Mouse (Mus musculus): ENCODE results near the gene Slc6a21.

Gene Slc6a21

DNA sequence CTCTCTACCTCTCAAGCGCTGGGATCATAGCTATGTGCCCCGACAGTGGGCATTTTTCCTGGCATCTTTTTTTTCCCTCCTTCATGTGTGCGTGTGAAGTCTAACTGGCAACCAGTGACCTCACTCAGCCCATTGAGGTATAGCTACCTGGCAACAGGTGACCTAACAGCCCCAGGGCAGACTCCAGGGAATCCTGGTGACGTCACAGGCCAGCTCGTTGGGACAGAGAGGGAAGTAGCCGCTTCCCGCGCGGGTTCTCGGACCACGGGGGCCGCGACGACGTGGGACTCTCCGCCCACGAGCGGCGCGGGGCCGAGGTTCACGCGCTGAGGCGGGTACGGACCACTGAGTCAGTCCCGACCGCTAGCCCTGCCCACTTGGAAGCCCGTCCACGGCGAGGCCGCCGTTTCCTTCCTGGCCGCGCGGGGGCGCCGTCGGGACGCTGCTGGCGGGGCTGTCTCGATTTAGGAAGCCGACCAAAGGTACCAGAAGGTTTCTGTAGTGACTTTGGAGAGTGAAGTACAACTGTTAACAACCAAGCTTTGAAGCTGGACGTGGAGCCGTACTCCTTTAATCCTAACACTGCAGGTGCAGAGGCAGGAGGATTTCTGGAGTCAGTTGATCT lies at the start of gene Slc6a21:
TSS of gene Slc6a21 (plus strand) at position 378 of the 625 bp plus-strand sequence.
- peak; percentile 37 for DNase-seq (ENCODE audit: low read depth, low spot score)

DNA sequence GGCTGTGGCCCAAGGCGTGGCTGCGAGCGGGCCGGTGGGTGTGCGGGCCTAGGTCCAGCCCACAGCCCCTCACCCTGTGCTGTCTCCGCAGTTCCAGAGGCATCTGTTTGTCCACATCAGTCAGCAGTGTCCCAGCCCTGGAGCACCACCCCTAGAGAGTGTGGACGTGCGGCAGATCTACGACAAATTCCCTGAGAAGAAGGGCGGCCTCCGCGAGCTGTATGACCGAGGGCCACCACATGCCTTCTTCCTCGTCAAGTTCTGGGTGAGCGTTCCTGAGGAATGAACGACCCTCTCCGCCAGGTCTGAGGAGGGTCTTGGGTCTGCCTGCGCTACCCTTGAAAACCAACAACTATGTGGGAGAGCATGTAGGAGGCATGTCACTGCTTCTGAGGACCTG lies 48.8 kb upstream of the Slc6a21 start:
- DNase-seq (ENCODE audit: low read depth, low spot score), result no peak

DNA sequence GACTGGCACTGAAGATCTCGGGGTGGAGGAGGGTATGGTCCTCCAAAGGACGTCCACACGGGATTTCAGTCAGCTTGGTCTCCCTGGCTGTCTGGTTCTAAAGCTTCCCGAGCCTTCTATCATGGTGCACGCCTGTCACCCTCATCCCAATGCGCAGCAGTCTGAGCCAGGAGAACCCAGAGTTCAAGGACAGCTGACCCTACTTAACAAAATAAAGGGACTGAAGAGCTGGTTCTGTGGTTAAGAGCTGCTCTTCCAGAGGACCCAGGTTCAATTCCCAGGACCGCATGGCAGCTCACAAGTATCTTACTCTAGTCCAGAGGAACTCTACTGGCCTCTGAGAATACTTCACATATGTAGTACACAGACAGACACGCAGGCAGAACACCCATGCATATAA lies 48.3 kb upstream of the Slc6a21 start:
- DNase-seq (ENCODE audit: low read depth, low spot score), result no peak

DNA sequence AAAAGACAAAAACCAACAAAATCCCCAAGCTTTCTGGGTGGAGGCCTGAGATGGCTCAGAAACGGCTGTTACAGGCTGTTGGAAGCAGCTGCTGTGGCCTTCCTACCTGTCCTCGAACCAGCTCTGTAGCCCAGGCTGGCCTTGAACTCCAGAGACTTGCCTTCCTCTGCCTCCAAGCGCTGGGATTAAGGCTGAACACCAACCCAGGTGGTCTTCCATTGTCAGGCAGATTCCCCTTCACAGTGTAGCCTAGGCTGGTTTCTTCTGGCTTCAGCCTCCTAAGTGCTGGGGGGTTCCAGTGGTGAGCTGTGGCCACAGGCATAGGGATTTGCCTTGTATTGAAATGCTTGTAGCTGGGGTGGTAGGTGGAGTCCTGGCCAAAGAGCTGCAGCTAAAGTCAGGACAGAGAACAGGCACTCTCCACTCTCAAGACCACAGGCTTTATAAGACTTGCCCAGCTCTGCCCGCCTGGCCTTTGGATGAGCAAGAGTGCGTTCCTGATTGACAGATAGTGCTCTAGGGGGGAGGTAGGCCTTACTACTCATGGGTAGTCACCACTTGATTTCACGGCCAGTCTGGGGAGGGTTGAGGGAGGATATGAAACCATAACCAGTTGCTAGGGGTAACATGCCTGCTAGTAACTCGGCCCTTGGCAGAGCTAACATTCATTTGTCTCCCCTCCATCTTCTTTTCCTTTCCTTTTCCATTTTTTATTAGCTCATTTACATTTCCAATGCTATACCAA lies 47.7 kb upstream of the Slc6a21 start:
- no peak for DNase-seq (ENCODE audit: low read depth, low spot score)

DNA sequence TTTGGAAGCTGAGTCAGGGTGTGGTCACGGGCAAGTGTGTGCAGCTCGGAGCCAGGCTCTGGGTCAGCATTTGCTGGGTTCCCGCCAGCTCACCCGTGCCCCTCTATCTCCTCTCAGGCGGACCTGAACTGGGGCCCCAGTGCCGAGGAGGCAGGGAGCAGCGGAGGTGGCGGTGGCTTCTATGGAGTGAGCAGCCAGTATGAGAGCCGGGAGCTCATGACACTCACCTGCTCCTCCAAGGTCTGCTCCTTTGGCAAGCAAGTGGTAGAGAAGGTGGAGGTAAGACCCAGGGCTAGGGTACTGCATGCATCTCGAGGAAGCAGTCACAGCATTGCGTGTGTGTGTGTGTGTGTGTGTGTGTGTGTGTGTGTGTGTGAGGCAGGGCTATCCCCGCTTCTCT lies 46.1 kb upstream of the Slc6a21 start:
- DNase-seq (ENCODE audit: low read depth, low spot score), result no peak

DNA sequence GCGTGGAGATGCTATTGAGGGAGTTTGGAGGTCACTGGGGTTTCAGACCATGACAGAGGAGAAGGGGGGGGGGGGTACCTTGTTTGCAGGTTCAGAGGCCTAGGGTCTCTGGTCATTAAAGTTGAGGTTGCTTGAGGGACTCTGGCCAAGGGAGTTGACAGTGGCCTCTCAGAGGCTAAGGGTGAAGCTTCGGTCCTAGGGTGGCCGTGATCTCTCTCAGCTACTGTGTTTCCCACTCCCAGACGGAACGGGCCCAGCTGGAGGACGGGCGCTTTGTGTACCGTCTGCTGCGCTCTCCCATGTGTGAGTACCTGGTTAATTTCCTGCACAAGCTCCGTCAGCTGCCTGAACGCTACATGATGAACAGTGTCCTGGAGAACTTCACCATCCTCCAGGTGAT lies 45.4 kb upstream of the Slc6a21 start:
- no peak for DNase-seq (ENCODE audit: low read depth, low spot score)

DNA sequence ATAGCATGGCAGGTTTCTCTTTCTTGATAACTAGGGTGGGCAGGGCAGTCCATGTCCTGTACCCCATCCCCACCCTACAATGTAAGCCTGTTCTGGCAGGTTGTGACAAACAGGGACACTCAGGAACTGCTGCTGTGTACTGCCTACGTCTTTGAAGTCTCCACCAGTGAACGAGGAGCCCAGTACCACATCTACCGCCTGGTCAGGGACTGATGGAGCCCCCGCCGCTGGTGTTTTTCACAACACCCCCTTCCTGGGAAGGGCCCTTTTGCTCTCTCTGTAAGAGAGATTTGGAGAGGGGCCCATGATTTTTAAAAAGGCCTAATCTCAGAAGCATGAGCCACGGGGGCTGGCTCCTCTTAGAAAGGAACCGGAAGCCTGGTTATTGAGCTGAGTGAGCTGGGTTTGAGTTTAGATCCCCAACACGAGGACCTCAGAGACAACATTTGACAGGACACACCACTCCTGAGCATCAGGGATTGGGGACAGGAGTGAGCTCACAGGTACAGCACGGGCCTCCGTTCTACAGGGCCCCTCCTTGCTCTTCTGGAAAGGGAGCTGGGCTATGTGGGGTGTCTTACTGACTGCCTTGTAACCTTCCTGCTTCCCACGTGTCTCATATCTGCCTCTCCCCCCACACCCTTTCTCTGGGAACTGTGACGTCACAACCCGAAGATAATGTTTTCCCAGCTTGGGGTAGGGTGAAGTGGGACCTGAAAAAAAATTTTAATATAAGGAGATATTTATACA lies 44.4 kb upstream of the Slc6a21 start:
- DNase-seq (ENCODE audit: low read depth, low spot score), result no peak

DNA sequence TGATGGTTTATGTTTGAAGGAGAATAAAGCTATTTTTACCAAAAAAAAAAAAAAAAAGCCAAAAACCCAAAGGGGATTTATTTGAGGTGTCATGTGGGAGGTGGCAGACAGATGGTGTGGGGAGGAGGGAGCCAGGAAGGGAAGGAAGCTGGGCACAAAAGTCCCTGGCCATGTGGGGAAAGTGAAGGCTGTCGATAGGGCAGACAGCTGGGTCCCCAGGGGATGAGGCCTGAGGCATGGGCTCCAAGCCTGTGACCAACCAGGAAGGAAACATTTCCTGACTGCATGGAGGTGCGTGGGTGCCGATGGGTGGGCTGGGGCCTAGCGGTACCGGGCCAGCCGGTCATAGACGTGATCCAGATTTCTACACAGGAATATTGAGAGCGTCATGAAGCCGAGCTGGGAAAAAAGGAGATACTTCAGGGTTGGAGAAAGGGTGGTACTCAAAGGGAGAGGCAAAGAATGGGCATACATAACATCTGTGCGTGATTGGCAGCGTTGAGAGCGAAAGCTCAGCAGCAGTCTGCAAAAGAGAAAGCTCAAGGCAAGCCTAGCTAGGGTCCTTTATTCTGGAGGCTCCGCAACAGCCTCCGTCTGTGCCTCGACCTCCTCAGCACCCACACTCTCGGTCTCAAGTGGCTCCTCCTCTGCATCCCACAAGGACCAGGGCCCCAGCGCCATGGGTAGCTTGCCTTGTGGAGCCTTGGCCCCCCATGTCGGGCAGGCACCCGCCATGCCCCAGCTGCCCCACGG lies 43.6 kb upstream of the Slc6a21 start:
- DNase-seq (ENCODE audit: low read depth, low spot score), result no peak

DNA sequence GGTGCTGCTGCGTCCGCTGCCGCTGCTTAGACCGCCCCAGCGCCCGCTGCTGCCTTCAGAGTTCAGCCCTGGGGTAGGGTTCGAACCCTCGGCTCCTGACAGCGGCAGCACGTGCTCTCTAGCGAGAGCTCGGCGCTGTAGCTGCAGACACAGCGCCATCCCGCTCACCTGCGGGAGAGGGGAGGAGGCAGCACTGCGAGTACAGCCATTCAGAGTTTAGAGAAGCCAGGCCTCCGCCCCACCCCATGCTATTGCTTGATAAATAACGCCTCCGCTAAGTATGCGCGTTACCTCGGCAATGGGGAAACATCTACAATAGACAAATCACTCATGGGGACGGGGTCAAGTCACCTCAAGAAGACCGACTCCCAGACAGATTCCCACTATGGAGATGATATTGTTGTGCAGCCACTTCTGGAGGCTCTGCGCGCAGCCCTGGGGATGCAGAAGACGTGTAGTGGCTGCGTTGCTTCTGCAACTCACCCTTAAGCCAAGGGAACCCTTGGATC lies 42.9 kb upstream of the Slc6a21 start:
- DNase-seq (ENCODE audit: low read depth, low spot score), result no peak

DNA sequence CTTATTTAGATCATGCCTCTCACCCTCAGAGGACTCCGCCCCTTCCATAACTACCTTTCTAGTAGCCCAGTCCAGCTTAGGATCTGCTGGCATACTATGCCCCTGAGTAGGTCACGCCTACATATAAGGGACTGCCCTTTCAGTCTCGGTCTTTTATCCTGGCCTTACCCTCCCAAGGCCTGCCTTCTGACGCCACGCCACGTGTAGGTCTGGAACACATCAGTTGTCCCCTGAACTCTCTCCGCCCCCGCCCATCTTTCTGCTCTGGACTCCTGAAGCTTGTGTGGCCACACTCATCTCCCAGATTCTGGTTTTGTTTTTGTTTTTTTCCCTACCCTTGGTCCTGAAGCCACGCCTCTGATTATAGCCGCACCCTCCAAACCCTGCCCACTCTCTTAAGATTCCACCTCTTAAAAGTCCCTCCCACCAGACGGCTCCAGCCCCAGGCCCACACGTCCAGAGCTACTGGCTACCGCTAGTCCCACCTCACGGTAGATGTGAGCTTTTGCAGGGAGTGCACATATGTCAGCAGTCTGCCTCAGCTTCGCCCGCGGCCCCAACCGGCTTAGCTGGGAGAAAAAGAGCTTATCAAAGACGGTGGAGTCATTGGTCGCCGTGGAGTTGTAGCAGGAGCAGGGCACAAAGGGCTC lies 42.3 kb upstream of the Slc6a21 start:
- peak; percentile 61 for DNase-seq (ENCODE audit: low read depth, low spot score)

DNA sequence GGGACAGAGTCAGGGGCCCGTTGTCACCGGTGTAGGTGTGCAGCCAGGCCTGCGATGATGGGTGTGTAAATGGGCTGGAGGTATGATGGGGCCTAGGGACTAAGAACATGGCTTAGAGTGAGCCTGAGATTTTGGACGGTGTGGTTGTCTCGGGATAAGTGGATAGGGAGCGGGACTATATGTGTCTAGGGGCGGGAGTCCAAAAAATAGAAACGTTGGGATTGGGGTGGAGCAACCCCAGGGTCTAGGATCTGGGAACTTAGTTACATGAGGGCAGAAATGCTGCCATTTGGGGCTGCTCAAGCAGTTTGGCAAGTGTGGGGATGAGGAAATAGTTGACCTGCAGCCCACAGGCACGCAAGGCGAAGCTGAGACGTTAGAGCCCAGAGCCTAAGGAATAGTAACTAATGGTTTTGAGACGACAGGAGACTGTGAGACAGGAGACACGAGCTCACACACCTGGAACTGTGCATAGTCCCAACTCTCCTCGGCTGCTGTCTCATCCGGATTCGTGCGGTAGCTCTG lies 41.6 kb upstream of the Slc6a21 start:
- no peak for DNase-seq (ENCODE audit: low read depth, low spot score)

DNA sequence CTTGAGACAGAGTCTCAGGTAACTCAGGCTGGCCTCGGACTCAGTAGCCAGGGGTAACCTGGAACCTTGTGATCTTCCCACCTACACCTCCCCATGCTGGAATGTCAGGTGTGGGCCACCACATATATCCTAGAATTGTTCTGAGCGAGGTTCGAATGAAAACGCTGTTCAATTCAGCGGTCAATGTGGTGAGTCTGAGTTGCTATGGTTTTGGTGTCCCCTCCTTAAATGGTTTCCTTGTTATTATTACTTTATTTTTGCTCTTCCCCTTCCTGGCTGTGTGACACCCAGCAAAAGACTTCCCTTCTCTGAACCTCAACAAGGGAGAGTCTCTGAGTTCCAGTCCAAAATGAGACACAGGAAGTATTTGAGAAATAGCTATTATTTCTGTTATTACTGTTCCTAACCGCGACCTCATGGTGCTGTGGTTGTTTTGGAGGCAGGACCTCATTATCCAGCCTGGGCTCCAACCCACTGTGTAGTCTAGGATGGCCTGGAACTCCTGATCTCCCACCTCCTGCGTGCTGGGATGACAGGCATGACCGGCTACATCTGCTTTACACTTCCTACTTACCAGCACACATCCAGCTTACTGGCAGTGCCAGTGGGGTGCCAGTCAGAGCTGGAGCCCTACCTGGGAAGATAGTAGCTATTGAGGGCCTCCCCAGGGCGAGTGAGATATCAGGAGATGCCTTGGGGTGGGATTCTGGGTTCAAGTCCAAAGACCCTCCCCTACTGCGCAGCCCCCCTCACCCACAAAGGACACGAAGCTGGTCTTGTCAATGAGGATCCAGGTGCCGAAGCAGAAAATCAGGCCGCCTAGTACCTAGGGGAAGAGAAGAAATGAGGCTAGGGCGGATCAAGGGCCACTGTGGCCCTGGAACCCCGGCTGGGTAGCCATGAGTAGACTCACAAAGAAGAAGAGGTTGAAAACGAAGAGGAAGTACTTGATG lies 39.3 kb upstream of the Slc6a21 start:
- DNase-seq (ENCODE audit: low read depth, low spot score), result no peak

DNA sequence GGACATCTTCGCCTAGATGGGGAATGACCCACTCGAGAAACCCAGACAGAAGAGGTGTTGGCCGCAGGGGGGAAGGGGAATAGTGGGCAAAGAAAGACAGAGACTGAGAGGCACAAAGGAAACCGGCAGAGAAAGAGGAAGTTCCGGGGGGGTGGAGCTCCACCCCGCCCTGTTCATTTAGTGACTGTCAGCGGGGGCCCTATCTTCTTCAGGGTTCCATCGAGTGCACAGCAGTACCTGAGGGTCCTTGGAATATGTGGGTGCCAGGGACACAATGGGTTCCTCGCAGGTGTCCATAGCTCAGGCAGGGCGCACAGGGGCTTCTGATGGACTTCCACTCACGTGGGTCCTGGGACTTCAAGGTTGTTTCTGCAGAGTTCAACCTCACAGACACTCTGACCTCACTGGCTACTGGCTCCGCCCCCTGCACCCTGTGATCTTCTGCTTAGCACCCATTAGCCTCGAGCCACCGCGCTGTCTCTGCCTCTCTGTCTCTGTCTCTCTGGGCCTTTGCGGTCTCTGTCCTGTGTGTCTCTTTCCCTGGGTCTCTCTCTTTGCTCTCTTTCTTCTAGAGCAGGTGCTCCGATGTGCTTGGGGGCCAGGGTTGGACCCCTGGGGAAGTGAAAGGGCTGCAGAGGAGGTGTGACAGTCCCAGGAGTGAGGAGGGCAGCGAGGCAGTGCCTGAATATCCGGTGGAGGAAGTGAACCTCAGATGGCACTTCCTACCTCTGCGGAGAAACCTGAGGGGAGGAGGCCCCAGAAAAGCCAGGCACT lies 38.4 kb upstream of the Slc6a21 start, which contains the start of gene Cd37:
TSS of gene Cd37 (minus strand) at position 393 of the 774 bp plus-strand sequence.
- no peak for DNase-seq (ENCODE audit: low read depth, low spot score)

DNA sequence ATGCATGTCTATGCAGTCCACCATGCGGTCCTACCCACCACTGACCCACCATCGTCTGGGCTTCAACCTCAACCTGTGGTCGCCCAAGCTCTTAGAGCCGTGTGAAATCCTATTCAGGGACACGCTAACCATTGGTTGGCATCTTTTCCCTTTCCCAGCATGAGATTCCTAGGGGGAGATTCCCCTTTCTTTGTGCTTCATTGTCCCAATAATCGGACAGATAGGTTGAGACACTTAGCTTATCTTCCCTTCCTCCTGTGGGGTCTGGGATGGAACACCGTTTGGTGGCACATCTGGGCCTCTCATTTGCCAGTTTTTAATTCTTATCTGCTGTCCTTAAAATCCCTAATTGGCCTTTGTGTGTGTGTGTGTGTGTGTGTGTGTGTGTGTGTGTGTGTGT lies 37.2 kb upstream of the Slc6a21 start:
- DNase-seq (ENCODE audit: low read depth, low spot score), result no peak

DNA sequence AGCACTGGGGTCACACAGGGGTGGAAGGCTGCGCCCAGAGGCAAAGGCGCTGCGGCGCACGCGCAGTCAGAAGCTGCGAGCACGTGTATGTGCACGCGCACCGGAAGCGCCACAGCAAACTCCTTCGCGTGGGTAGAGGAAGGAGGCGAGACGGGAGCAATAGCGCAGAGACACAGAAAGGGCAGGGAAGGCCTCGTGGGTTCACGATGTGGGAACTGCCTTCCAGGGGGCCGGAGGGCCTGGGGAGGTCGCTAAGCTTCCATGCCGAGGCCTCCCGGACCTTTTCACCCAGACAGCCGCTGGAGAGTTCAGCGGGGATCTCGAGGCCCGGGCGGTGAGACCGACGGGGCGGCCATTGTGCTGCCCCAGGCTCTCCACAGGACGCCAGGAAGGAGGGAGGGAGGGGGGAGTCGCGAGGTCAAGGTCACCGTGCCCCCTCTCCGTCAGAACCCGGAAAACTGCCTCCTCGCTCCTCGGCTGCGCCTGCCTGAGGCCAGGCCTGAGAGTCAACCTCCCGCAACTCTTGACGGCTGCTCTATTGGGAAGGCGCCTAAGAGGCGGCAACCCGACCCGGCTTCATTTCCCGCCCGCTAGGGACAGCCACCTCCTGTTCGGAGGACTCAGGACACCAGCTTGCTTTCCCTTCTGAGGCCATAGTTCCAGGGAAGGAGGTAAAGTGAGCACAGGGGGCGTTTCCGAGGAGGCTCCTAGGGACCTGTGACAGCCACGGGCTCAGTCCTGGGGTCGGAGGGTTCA lies 36.5 kb upstream of the Slc6a21 start, which contains the start of gene Slc6a16:
TSS of gene Slc6a16 (plus strand) at position 453 of the 756 bp plus-strand sequence.
- DNase-seq (ENCODE audit: low read depth, low spot score), result peak; percentile 20

DNA sequence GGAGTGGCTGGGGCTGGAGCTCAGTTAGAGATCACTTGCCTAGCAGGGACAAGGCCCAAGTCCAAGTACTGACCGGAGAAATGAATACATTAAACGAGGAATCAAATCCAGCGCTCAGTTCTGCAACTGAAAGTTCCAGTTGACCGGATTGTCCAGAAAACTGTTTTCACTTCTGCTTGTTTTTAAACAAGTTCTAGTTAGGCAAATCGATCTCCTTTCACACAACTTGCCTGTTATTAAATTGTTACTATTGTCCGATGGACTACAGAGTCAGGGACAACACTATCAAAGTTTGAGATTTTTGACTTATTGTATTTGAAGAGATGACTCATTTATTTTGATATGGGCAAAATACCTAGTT lies 35.9 kb upstream of the Slc6a21 start:
- DNase-seq (ENCODE audit: low read depth, low spot score), result no peak

DNA sequence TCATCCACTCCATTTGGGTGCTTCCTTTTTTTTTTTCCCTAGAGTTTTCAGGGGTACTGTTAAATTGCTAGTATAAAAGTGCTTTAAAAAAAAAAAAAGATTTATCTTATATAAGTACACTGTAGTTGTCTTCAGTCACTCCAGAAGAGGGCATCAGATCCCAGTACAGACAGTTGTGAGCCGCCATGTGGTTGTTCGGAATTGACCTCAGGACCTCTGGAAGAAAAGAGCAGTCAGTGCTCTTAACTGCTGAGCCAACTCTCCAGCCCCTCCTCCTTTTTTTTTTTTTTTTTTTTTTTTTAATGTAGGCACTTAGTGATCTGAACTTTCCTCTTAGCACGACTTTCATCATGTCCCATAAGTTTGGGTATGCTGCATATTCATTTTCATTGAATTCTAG lies 29.6 kb upstream of the Slc6a21 start:
- no peak for DNase-seq (ENCODE audit: low read depth, low spot score)

DNA sequence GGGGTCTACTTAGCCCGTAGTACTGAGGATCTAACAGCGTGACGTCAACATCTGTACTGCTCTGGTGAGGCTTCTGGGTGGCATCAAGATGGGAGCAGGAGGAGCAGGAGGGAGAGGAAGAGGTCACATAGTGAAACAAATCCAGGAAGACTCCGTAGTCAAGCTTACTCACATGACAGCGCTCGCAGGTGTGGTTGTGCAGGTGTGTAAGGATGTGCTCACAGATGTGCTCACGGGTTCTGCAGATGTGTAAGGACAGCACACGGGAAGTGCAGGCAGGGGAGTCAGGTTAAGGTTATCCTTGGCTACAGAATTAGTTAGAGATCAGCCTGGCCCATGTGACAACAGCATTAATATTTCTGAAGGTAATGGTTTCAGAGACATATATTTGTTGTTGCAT lies 23.5 kb upstream of the Slc6a21 start:
- no peak for DNase-seq (ENCODE audit: low read depth, low spot score)
